Mouse (Mus musculus) forebrain, embryonic 14.5 days (tissue): ENCODE results near the gene Sgsm3. TPM values are rescaled to one million over a fixed set of nuclear protein-coding genes. Genes with fewer than 3 reads are reported as not detected.

Experiments used
- ATAC-seq: fragments of 200-750 bp; cut with Nextera tagmentation; 2 replicates; pipeline ENCODE4 v1.8.0; 2017; ENCODE audit warnings: mild to moderate bottlenecking, moderate library complexity
- DNase-seq: peaks from one replicate; pipeline ENCODE4 v3.0.0-alpha.2; 2015; ENCODE audit warnings: low spot score
- H3K27ac ChIP-seq: fragments of 300-500 bp; sonication (generic); 2 replicates; pipeline ENCODE4 v1.5.1; 2014; ENCODE audit warnings: low read depth, mild to moderate bottlenecking, control low read depth, low read length, moderate library complexity
- H3K27me3 ChIP-seq: fragments of 300-500 bp; sonication (generic); replicated peaks from 2 replicates; pipeline ENCODE4 v1.6.1; 2014; ENCODE audit warnings: low read length, control low read depth, mixed read lengths; ENCODE audit not compliant: control insufficient read depth, insufficient read depth
- H3K36me3 ChIP-seq: fragments of 300-500 bp; sonication (generic); 2 replicates; pipeline ENCODE4 v1.6.1; 2014; ENCODE audit warnings: low read length, control low read depth; ENCODE audit not compliant: control insufficient read depth, insufficient read depth
- H3K4me1 ChIP-seq: fragments of 300-500 bp; sonication (generic); 2 replicates; pipeline ENCODE4 v1.6.1; 2014; ENCODE audit warnings: antibody characterized with exemption, low read length, control low read depth; ENCODE audit not compliant: control insufficient read depth, insufficient read depth
- H3K4me2 ChIP-seq: fragments of 300-500 bp; sonication (generic); 2 replicates; pipeline ENCODE4 v1.6.1; 2014; ENCODE audit warnings: mild to moderate bottlenecking, control low read depth, low read length
- H3K4me3 ChIP-seq: fragments of 300-500 bp; sonication (generic); 2 replicates; pipeline ENCODE4 v1.5.1; 2014; ENCODE audit warnings: low read depth, low read length, control low read depth
- H3K9ac ChIP-seq: fragments of 300-500 bp; sonication (generic); 2 replicates; pipeline ENCODE4 v1.6.1; 2014; ENCODE audit warnings: mild to moderate bottlenecking, low read length, control low read depth, moderate library complexity
- H3K9me3 ChIP-seq: fragments of 300-500 bp; sonication (generic); replicated peaks from 2 replicates; pipeline ENCODE4 v1.6.1; 2016; ENCODE audit warnings: low read length, control low read depth, mixed read lengths; ENCODE audit not compliant: control insufficient read depth
- WGBS: fragments of 180-500 bp; shearing (Covaris S2); extraction: QIAGEN DNeasy Blood & Tissue Kit; methylation state at CpG from one replicate; pipeline ENCODE4 v1.1.7; 2014; 5-methylcytosine and 5-hydroxymethylcytosine counted together
- microRNA-seq: library from miRNA; unstranded; fragments of <30 nt; microRNA quantifications from one replicate; pipeline ENCODE4, GENCODE M21; 2016
- polyA plus RNA-seq: library from polyadenylated mRNA; unstranded; fragments of >200 nt; fragmentation: Nextera tagmentation; extraction: Ambion mirVana; gene quantifications from 2 replicates; pipeline ENCODE4 v1.2.1, GENCODE M21; 2014

The Sgsm3 gene
- polyA plus RNA-seq, 1 experiment from 2014 or later = 43.1 TPM

GRCm38 (mm10) chr15:81055488-81055887 lies 77.9 kb downstream of the Sgsm3 start:
- Histone ChIP-seq H3K27me3 (no peaks in the 10 kb centered on the region), H3K4me2 (no peak overlapping the region), H3K4me1 (no peaks in the 10 kb centered on the region), H3K27ac (no peak overlapping the region), H3K9me3 (no peaks in the 10 kb centered on the region), H3K36me3 (no peaks in the 10 kb centered on the region), H3K4me3 (no peak overlapping the region), H3K9ac (no peak overlapping the region)
- 94% methylated on average over 2 of the region's 2 CpGs for WGBS
- DNase-seq (no peak), ATAC-seq (no peak)

DNA sequence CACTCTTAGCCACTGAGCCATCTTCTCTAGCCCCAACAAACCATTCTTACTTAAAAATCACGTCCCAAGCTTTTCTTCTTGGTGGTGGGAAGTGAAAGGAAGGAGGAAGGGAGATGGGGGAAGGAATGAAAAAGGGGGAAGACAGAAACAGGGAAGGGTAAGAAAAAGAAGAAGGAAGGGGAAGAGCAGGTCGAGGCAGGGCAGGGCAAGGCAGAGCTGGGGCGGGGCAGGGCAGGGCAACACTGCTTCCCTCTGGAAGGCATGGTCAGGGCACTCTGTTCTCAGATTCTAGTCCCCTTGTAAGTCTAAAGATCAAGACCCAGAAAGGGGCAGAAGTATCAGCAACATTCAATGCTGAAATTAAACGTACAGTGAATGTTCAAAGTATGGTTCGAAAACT lies 80.2 kb downstream of the Sgsm3 start:
- H3K4me3 ChIP-seq = no peak overlapping the region
- WGBS = 97% methylated on average over 5 of the region's 5 CpGs
- H3K4me1 ChIP-seq = peaks cover 5% of the 10 kb centered on the region; the same call in 1 of the 2 replicates

DNA sequence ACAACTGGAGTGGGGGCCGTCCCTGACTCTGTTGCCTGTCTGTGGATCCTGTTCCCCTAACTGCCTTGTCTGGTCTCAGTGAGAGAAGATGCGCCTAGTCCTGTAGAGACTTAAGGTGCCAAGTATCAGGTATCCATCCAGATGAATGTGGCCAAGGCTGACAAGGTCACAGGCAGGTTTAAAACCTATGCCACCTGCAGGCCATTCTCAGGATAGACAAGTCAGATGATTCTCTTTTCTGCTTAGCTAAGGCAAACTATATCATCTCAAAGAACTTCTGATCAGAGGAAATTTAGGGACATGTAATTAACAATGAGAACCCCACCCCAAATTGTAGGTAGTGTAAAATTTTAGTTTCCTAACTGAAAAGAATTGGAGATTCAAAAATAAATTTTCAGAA lies 83.4 kb downstream of the Sgsm3 start:
- Histone ChIP-seq H3K9ac (no peak overlapping the region), H3K4me2 (no peak overlapping the region), H3K4me1 (peaks cover 5% of the 10 kb centered on the region; the same call in 1 of the 2 replicates), H3K27me3 (no peaks in the 10 kb centered on the region), H3K36me3 (no peaks in the 10 kb centered on the region), H3K9me3 (no peaks in the 10 kb centered on the region), H3K27ac (no peak overlapping the region), H3K4me3 (no peak overlapping the region)
- 93% methylated on average over 2 of the region's 2 CpGs for WGBS
- DNase-seq (no peak), ATAC-seq (no peak)

More for the DNA sequence above, 80.2 kb downstream of the Sgsm3 start:
- no peak for DNase-seq
- no peak for ATAC-seq
- H3K27ac ChIP-seq = no peak overlapping the region
- H3K36me3 ChIP-seq = no peaks in the 10 kb centered on the region
- H3K4me2 ChIP-seq = no peak overlapping the region
- H3K9me3 ChIP-seq = no peaks in the 10 kb centered on the region
- H3K9ac ChIP-seq = no peak overlapping the region
- H3K27me3 ChIP-seq = no peaks in the 10 kb centered on the region

Small RNAs within 50 kb of the gene (microRNA-seq; reads per million reads assigned to microRNA genes)
- 9.0 reads per million, percentile 32 among the genes with 10 or more reads in this experiment for gene Mir5113

Other genes starting within 250 kb of the Sgsm3 start
- 81.0 and 88.0 TPM in 2 replicates for gene Adsl, start 29.3 kb upstream of the Sgsm3 start, polyA plus RNA-seq
- gene Mrtfa, start 213.0 kb downstream of the Sgsm3 start, polyA plus RNA-seq = 13.6 and 21.8 TPM in 2 replicates